Mouse (Mus musculus): ENCODE results near the gene Kansl3. TPM values are rescaled to one million over a fixed set of nuclear protein-coding genes. Genes with fewer than 3 reads are reported as not detected.
A peak's percentile ranks its signal among the peaks of the same experiment; 100 is the strongest.

Kansl3 gene
- polyA plus RNA-seq, 1 experiment from 2014 or later, result 35.6 TPM

- Histone ChIP-seq H3K36me3 (ENCODE audit: control insufficient read depth, insufficient read depth, low read length) (no peaks in the 10 kb centered on the region), H3K9me3 (ENCODE audit: control insufficient read depth, low read length) (no peaks in the 10 kb centered on the region), H3K27me3 (ENCODE audit: control insufficient read depth, insufficient read depth, low read length) (0 out of 2 replicates have a peak, but pooled peaks cover 5% of the 10 kb centered on the region), H3K4me2 (ENCODE audit: low read depth) (no peak overlapping the region), H3K27ac (ENCODE audit: low read depth, low read length) (no peak overlapping the region), H3K4me1 (ENCODE audit: control insufficient read depth, insufficient read depth, low read length) (no peaks in the 10 kb centered on the region), H3K4me3 (ENCODE audit: low read depth, low read length) (no peak overlapping the region), H3K9ac (ENCODE audit: low read length) (no peak overlapping the region)
- WGBS, result 51% methylated on average over 9 of the region's 9 CpGs
- DNase-seq (ENCODE audit: low spot score) (no peak), ATAC-seq (ENCODE audit: insufficient read depth, low FRiP score, low TSS enrichment) (no peak)
Measured at GRCm38 (mm10) chr1:36308966-36309475, 60.0 kb downstream of the Kansl3 start.

DNA sequence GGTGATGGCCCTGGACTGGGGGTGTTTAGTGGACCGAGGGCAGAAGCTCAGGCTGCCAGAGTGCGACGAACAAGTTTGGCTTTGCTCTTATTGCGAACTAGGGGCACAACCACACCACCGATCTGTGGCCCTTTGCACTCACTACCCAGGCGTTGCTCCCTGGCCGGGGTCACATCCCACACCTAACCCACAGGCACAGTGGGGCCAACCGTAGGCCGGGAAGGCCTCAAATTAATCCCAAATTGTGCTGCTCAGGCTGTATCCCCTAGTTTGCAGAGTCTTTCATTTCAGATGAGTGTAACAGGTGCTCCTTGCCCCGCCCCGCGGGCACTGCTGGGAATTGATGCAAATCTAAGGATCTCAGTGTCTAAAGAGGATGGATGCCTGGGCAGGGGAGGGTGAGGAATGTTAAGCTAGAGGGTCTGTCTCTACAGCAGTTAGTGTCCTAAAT lies 60.5 kb downstream of the Kansl3 start:
- Histone ChIP-seq H3K9ac (ENCODE audit: low read length) (no peak overlapping the region), H3K4me1 (ENCODE audit: control insufficient read depth, insufficient read depth, low read length) (no peaks in the 10 kb centered on the region), H3K36me3 (ENCODE audit: control insufficient read depth, insufficient read depth, low read length) (no peaks in the 10 kb centered on the region), H3K4me2 (ENCODE audit: low read depth) (peak overlapping the region; percentile 79), H3K27me3 (ENCODE audit: control insufficient read depth, insufficient read depth, low read length) (0 out of 2 replicates have a peak, but pooled peaks cover 5% of the 10 kb centered on the region), H3K9me3 (ENCODE audit: control insufficient read depth, low read length) (no peaks in the 10 kb centered on the region), H3K4me3 (ENCODE audit: low read depth, low read length) (peak overlapping the region; percentile 44), H3K27ac (ENCODE audit: low read depth, low read length) (no peak overlapping the region)
- 5% methylated on average over 12 of the region's 12 CpGs for WGBS
- DNase-seq (ENCODE audit: low spot score), result peak; percentile 46
- ATAC-seq (ENCODE audit: insufficient read depth, low FRiP score, low TSS enrichment), result no peak

DNA sequence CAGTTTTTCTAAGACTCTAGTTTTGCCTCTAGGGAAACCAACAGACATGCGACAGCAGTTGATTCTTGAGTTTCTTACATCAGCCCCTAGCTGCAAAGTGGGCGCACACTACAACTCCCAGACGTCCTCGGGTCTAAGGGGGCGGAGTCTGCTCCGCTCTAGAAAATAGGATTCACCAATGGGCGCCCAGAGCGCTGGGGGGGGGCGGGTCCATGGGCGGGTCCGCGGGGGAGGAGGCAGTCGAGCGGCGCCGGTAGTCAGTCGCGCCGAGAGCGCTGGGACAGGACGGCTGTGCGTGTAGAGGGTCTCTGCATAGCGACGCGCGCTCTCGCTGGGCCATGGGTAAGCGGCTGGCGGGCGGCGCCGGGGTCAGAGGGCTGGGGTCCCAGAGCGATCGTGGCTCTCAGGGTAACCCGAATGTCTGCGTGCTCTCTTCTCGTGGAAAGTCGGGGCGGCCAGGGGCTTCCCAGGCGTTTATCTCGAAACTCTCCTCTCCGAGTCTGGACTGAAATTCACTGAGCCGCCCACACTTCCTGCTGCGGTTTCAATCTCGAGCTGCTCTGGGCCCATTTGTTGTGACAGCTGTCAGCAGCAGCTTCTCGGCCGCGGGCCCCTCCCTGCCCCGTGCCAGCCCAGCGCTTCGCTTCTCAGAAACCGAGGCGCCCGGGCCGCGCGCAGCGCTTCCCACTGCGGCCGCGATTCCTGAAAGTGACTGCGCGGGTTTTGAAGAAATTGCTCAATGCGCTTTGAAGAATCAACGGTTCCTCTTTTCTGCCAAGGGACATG lies 61.3 kb downstream of the Kansl3 start, which contains the start of gene Arid5a:
TSS of gene Arid5a (plus strand) at position 239 of the 786 bp plus-strand sequence.
- DNase-seq (ENCODE audit: low spot score) (peak; percentile 94), ATAC-seq (ENCODE audit: insufficient read depth, low FRiP score, low TSS enrichment) (peak; percentile 92)
- Histone ChIP-seq H3K9me3 (ENCODE audit: control insufficient read depth, low read length) (no peaks in the 10 kb centered on the region), H3K27me3 (ENCODE audit: control insufficient read depth, insufficient read depth, low read length) (0 out of 2 replicates have a peak, but pooled peaks cover 5% of the 10 kb centered on the region), H3K9ac (ENCODE audit: low read length) (peak within 1 kb of the TSS; percentile 23; the same call in 1 of the 2 replicates), H3K4me3 (ENCODE audit: low read depth, low read length) (peak within 1 kb of the TSS; percentile 44), H3K27ac (ENCODE audit: low read depth, low read length) (0 out of 2 replicates have a peak within 1 kb of the TSS, but pooled peaks have one; percentile 28), H3K4me1 (ENCODE audit: control insufficient read depth, insufficient read depth, low read length) (peaks cover 4% of the 10 kb centered on the region; the same call in 1 of the 2 replicates), H3K36me3 (ENCODE audit: control insufficient read depth, insufficient read depth, low read length) (no peaks in the 10 kb centered on the region), H3K4me2 (ENCODE audit: low read depth) (peak within 1 kb of the TSS; percentile 79)
- WGBS, result 1% methylated on average over 65 of the region's 65 CpGs

- Histone ChIP-seq H3K9ac (ENCODE audit: low read length) (no peak overlapping the region), H3K27me3 (ENCODE audit: control insufficient read depth, insufficient read depth, low read length) (0 out of 2 replicates have a peak, but pooled peaks cover 5% of the 10 kb centered on the region), H3K4me1 (ENCODE audit: control insufficient read depth, insufficient read depth, low read length) (peaks cover 4% of the 10 kb centered on the region; the same call in 1 of the 2 replicates), H3K4me3 (ENCODE audit: low read depth, low read length) (no peak overlapping the region), H3K36me3 (ENCODE audit: control insufficient read depth, insufficient read depth, low read length) (no peaks in the 10 kb centered on the region), H3K4me2 (ENCODE audit: low read depth) (no peak overlapping the region), H3K9me3 (ENCODE audit: control insufficient read depth, low read length) (no peaks in the 10 kb centered on the region), H3K27ac (ENCODE audit: low read depth, low read length) (no peak overlapping the region)
- WGBS, result 69% methylated on average over 7 of the region's 7 CpGs
- ATAC-seq (ENCODE audit: insufficient read depth, low FRiP score, low TSS enrichment) (peak; percentile 10; the same call in 1 of the 2 replicates), DNase-seq (ENCODE audit: low spot score) (no peak)
Measured at GRCm38 (mm10) chr1:36307121-36307494, 61.9 kb downstream of the Kansl3 start.

- Histone ChIP-seq H3K4me3 (ENCODE audit: low read depth, low read length) (no peak overlapping the region), H3K4me2 (ENCODE audit: low read depth) (no peak overlapping the region), H3K27ac (ENCODE audit: low read depth, low read length) (no peak overlapping the region), H3K9ac (ENCODE audit: low read length) (no peak overlapping the region), H3K9me3 (ENCODE audit: control insufficient read depth, low read length) (no peaks in the 10 kb centered on the region), H3K4me1 (ENCODE audit: control insufficient read depth, insufficient read depth, low read length) (peaks cover 4% of the 10 kb centered on the region; the same call in 1 of the 2 replicates), H3K36me3 (ENCODE audit: control insufficient read depth, insufficient read depth, low read length) (no peaks in the 10 kb centered on the region), H3K27me3 (ENCODE audit: control insufficient read depth, insufficient read depth, low read length) (0 out of 2 replicates have a peak, but pooled peaks cover 5% of the 10 kb centered on the region)
- ATAC-seq (ENCODE audit: insufficient read depth, low FRiP score, low TSS enrichment) (no peak), DNase-seq (ENCODE audit: low spot score) (no peak)
- WGBS, result 57% methylated on average over 6 of the region's 6 CpGs
Measured at GRCm38 (mm10) chr1:36306120-36306519, 62.9 kb downstream of the Kansl3 start.

GRCm38 (mm10) chr1:36304764-36305163 lies 64.2 kb downstream of the Kansl3 start:
- Histone ChIP-seq H3K9ac (ENCODE audit: low read length) (no peak overlapping the region), H3K27ac (ENCODE audit: low read depth, low read length) (no peak overlapping the region), H3K4me1 (ENCODE audit: control insufficient read depth, insufficient read depth, low read length) (peaks cover 4% of the 10 kb centered on the region; the same call in 1 of the 2 replicates), H3K9me3 (ENCODE audit: control insufficient read depth, low read length) (no peaks in the 10 kb centered on the region), H3K4me3 (ENCODE audit: low read depth, low read length) (no peak overlapping the region), H3K36me3 (ENCODE audit: control insufficient read depth, insufficient read depth, low read length) (no peaks in the 10 kb centered on the region), H3K4me2 (ENCODE audit: low read depth) (no peak overlapping the region), H3K27me3 (ENCODE audit: control insufficient read depth, insufficient read depth, low read length) (peaks cover 7% of the 10 kb centered on the region; the same call in 1 of the 2 replicates)
- 74% methylated on average over 7 of the region's 7 CpGs for WGBS
- no peak for ATAC-seq (ENCODE audit: insufficient read depth, low FRiP score, low TSS enrichment)
- DNase-seq (ENCODE audit: low spot score), result no peak

DNA sequence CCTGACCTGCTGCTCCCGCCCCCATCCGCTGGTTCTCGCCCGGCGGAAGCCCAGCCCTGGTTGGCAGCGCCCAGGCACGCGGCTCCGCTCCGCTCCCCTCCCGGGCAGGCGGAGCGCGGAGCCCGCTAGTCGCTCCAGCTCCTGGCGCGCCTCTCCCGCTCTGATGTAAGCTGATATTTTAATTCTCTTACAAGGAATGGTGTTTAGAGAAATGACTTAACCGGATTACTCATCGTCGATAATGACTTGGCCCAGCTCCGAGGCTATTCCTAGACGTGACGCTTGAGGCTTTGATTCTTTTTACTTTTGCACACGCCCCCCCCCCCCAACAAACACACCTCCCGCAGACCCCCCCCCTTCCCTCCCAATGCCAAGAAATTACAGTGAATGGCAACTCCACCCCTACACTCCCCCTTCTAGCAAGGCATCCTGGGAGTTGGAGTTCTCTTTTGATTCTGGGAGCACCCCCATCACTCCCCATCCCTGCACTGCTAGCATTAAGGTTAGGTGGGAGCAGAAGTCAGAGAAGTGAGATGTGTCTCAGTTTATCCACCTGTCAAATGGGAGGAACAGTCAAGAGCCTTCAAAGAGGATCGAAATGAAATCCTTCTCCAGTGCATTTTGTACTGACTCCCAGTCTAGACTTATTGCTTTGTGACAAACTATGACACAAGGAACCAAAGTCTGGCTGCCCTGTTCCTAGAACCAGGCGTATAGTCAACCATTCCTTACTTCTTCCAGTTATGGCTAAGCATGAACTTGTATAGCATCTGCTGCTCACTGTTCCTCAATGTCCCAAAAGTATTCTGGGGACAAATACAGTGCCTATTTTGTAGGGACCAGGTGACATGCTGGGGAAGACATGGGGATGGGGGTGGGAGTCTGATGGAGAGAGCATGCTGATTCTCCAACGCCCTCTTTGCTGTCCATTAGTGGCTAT lies 65.3 kb downstream of the Kansl3 start:
- H3K4me2 ChIP-seq (ENCODE audit: low read depth), result peak overlapping the region; percentile 53
- H3K4me3 ChIP-seq (ENCODE audit: low read depth, low read length), result peak overlapping the region; percentile 25; the same call in 1 of the 2 replicates
- no peak overlapping the region for H3K27ac ChIP-seq (ENCODE audit: low read depth, low read length)
- H3K27me3 ChIP-seq (ENCODE audit: control insufficient read depth, insufficient read depth, low read length), result peaks cover 2% of the 10 kb centered on the region; the same call in 1 of the 2 replicates
- DNase-seq (ENCODE audit: low spot score) (peak; percentile 35), ATAC-seq (ENCODE audit: insufficient read depth, low FRiP score, low TSS enrichment) (no peak)
- H3K4me1 ChIP-seq (ENCODE audit: control insufficient read depth, insufficient read depth, low read length), result peaks cover 4% of the 10 kb centered on the region; the same call in 1 of the 2 replicates
- 9% methylated on average over 30 of the region's 30 CpGs for WGBS
- H3K9me3 ChIP-seq (ENCODE audit: control insufficient read depth, low read length), result no peaks in the 10 kb centered on the region
- H3K36me3 ChIP-seq (ENCODE audit: control insufficient read depth, insufficient read depth, low read length), result no peaks in the 10 kb centered on the region
- peak overlapping the region; percentile 44 for H3K9ac ChIP-seq (ENCODE audit: low read length)

DNA sequence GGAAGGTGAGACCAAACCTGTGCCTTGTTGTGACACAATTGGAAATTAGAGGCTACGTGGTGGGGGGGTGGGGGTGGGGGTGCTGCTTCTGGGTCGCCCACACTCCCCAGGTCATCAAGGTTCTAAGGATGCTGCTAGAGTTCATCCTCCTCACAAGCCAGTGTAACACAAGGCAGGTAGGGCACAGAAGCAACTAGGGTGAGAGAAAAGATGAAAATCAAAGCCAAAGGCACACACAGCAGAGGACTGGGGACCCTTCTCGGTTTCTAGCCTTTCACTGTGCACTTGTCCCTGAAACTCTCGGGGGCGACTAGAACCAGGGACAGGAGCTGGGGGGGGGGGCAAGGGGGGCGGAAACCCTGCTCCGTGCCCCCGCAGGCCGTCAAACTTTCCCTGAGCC lies 66.0 kb downstream of the Kansl3 start:
- no peak overlapping the region for H3K27ac ChIP-seq (ENCODE audit: low read depth, low read length)
- DNase-seq (ENCODE audit: low spot score), result no peak
- WGBS, result 16% methylated on average over 9 of the region's 9 CpGs

More for the DNA sequence above, 66.0 kb downstream of the Kansl3 start:
- Histone ChIP-seq H3K4me1 (ENCODE audit: control insufficient read depth, insufficient read depth, low read length) (peaks cover 4% of the 10 kb centered on the region; the same call in 1 of the 2 replicates), H3K27me3 (ENCODE audit: control insufficient read depth, insufficient read depth, low read length) (peaks cover 2% of the 10 kb centered on the region; the same call in 1 of the 2 replicates), H3K4me2 (ENCODE audit: low read depth) (peak overlapping the region; percentile 53), H3K9me3 (ENCODE audit: control insufficient read depth, low read length) (no peaks in the 10 kb centered on the region), H3K36me3 (ENCODE audit: control insufficient read depth, insufficient read depth, low read length) (no peaks in the 10 kb centered on the region), H3K9ac (ENCODE audit: low read length) (peak overlapping the region; percentile 44), H3K4me3 (ENCODE audit: low read depth, low read length) (peak overlapping the region; percentile 25; the same call in 1 of the 2 replicates)
- ATAC-seq (ENCODE audit: insufficient read depth, low FRiP score, low TSS enrichment), result no peak
